Mouse (Mus musculus) lung, postnatal 0 days (tissue): ENCODE results near the gene Mbl1. TPM values are rescaled to one million over a fixed set of nuclear protein-coding genes. Genes with fewer than 3 reads are reported as not detected.
A peak's percentile ranks its signal among the peaks of the same experiment; 100 is the strongest.

Experiments
- ATAC-seq: fragments of 200-750 bp; cut with Nextera tagmentation; 2 replicates; pipeline ENCODE4 v1.8.0; 2017; ENCODE audit warnings: moderate library complexity
- DNase-seq: peaks from one replicate; pipeline ENCODE4 v3.0.0-alpha.2; 2016; ENCODE audit warnings: low spot score
- H3K27ac ChIP-seq: fragments of 300-500 bp; sonication (generic); 2 replicates; pipeline ENCODE4 v1.5.1; 2014; ENCODE audit warnings: antibody characterized with exemption, mild to moderate bottlenecking, low read length, mixed read lengths
- H3K27me3 ChIP-seq: fragments of 300-500 bp; sonication (generic); replicated peaks from 2 replicates; pipeline ENCODE4 v1.6.1; 2014; ENCODE audit warnings: low read length, mixed read lengths; ENCODE audit not compliant: insufficient read depth
- H3K36me3 ChIP-seq: fragments of 300-500 bp; sonication (generic); 2 replicates; pipeline ENCODE4 v1.6.1; 2014; ENCODE audit warnings: low read length, mixed read lengths; ENCODE audit not compliant: insufficient read depth
- H3K4me1 ChIP-seq: fragments of 300-500 bp; sonication (generic); 2 replicates; pipeline ENCODE4 v1.6.1; 2014; ENCODE audit warnings: antibody characterized with exemption, low read depth, low read length, mixed read lengths; ENCODE audit not compliant: insufficient read depth
- H3K4me2 ChIP-seq: fragments of 300-500 bp; sonication (generic); replicated peaks from 2 replicates; pipeline ENCODE4 v1.6.1; 2014; ENCODE audit warnings: low read depth, mild to moderate bottlenecking, low read length, moderate library complexity, mixed read lengths
- H3K4me3 ChIP-seq: fragments of 300-500 bp; sonication (generic); 2 replicates; pipeline ENCODE4 v1.5.1; 2014; ENCODE audit warnings: low read depth, low read length
- H3K9ac ChIP-seq: fragments of 300-500 bp; sonication (generic); replicated peaks from 2 replicates; pipeline ENCODE4 v1.6.1; 2014; ENCODE audit warnings: low read depth, mild to moderate bottlenecking
- H3K9me3 ChIP-seq: fragments of 300-500 bp; sonication (generic); 2 replicates; pipeline ENCODE4 v1.6.1; 2016; ENCODE audit warnings: low read length, mixed read lengths
- CTCF ChIP-seq: IDR thresholded peaks from 2 replicates; pipeline ENCODE4 v1.5.1; 2016; ENCODE audit warnings: antibody characterized with exemption, mild to moderate bottlenecking
- EP300 ChIP-seq: IDR thresholded peaks from 2 replicates; pipeline ENCODE4 v1.6.1; 2016; ENCODE audit warnings: antibody characterized with exemption, mild to moderate bottlenecking, control low read depth
- WGBS: fragments of 180-500 bp; shearing (Covaris S2); extraction: QIAGEN DNeasy Blood & Tissue Kit; methylation state at CpG from one replicate; pipeline ENCODE4 v1.1.7; 2014; 5-methylcytosine and 5-hydroxymethylcytosine counted together
- polyA plus RNA-seq: library from polyadenylated mRNA; unstranded; fragments of >200 nt; fragmentation: Nextera tagmentation; extraction: Ambion mirVana; gene quantifications from 2 replicates; pipeline ENCODE4 v1.2.1, GENCODE M21; 2015

The Mbl1 gene
- polyA plus RNA-seq, 1 experiment from 2014 or later: 1.3 TPM

GRCm38 (mm10) chr14:41147356-41147755 lies 3.9 kb upstream of the Mbl1 start:
- Histone ChIP-seq H3K27me3 (no peaks in the 10 kb centered on the region), H3K9me3 (no peaks in the 10 kb centered on the region), H3K27ac (peak overlapping the region; percentile 69), H3K4me2 (no peak overlapping the region), H3K9ac (no peak overlapping the region), H3K4me3 (no peak overlapping the region), H3K36me3 (no peaks in the 10 kb centered on the region), H3K4me1 (no peaks in the 10 kb centered on the region; the same call in 1 of the 2 replicates)
- no peak for TF ChIP-seq CTCF
- TF ChIP-seq EP300: no peak
- DNase-seq: peak; percentile 36
- ATAC-seq: peak; percentile 48
- 51% methylated on average over 2 of the region's 2 CpGs for WGBS

- no peak for DNase-seq
- 53% methylated on average over 4 of the region's 4 CpGs for WGBS
- no peak for ATAC-seq
These were observed 8.8 kb downstream of the Mbl1 start for GRCm38 (mm10) chr14:41160076-41160475.

GRCm38 (mm10) chr14:41160743-41161142 lies 9.5 kb downstream of the Mbl1 start:
- DNase-seq: no peak
- TF ChIP-seq CTCF (no peak), EP300 (no peak)
- no peaks in the 10 kb centered on the region for H3K36me3 ChIP-seq

More at GRCm38 (mm10) chr14:41160076-41160475, 8.8 kb downstream of the Mbl1 start:
- no peak overlapping the region for H3K9ac ChIP-seq
- no peak overlapping the region for H3K4me2 ChIP-seq
- no peaks in the 10 kb centered on the region for H3K4me1 ChIP-seq
- no peaks in the 10 kb centered on the region for H3K36me3 ChIP-seq
- TF ChIP-seq CTCF (no peak), EP300 (no peak)
- H3K27ac ChIP-seq: no peak overlapping the region
- no peaks in the 10 kb centered on the region for H3K9me3 ChIP-seq
- no peak overlapping the region for H3K4me3 ChIP-seq
- no peaks in the 10 kb centered on the region for H3K27me3 ChIP-seq

GRCm38 (mm10) chr14:41162663-41163062 lies 11.4 kb downstream of the Mbl1 start:
- H3K4me1 ChIP-seq: no peaks in the 10 kb centered on the region
- TF ChIP-seq EP300: no peak
- peak; percentile 84 for TF ChIP-seq CTCF
- peak; percentile 53 for DNase-seq
- peak; percentile 54 for ATAC-seq
- H3K4me2 ChIP-seq: no peak overlapping the region
- no peak overlapping the region for H3K4me3 ChIP-seq
- H3K36me3 ChIP-seq: no peaks in the 10 kb centered on the region
- H3K27ac ChIP-seq: no peak overlapping the region
- no peaks in the 10 kb centered on the region for H3K27me3 ChIP-seq
- no peaks in the 10 kb centered on the region for H3K9me3 ChIP-seq
- 18% methylated on average over 2 of the region's 2 CpGs for WGBS
- H3K9ac ChIP-seq: no peak overlapping the region

More at GRCm38 (mm10) chr14:41160743-41161142, 9.5 kb downstream of the Mbl1 start:
- Histone ChIP-seq H3K4me2 (no peak overlapping the region), H3K4me3 (no peak overlapping the region), H3K27me3 (no peaks in the 10 kb centered on the region), H3K27ac (no peak overlapping the region), H3K9me3 (no peaks in the 10 kb centered on the region), H3K4me1 (no peaks in the 10 kb centered on the region), H3K9ac (no peak overlapping the region)
- 0 out of 2 replicates have a peak, but pooled peaks have one; percentile 16 for ATAC-seq
- 14% methylated on average over 1 of the region's 1 CpGs for WGBS

GRCm38 (mm10) chr14:41167278-41167677 lies 16.0 kb downstream of the Mbl1 start:
- Histone ChIP-seq H3K9me3 (no peaks in the 10 kb centered on the region), H3K36me3 (no peaks in the 10 kb centered on the region), H3K27ac (peak overlapping the region; percentile 68; the same call in 1 of the 2 replicates), H3K4me2 (no peak overlapping the region), H3K9ac (no peak overlapping the region), H3K4me3 (no peak overlapping the region), H3K27me3 (no peaks in the 10 kb centered on the region), H3K4me1 (peaks cover 3% of the 10 kb centered on the region; the same call in 1 of the 2 replicates)
- TF ChIP-seq EP300 (peak; percentile 84), CTCF (no peak)
- 22% methylated on average over 5 of the region's 5 CpGs for WGBS
- peak; percentile 85 for DNase-seq
- peak; percentile 64 for ATAC-seq

- peaks cover 3% of the 10 kb centered on the region; the same call in 1 of the 2 replicates for H3K4me1 ChIP-seq
- DNase-seq: peak; percentile 68
- WGBS: 43% methylated on average over 1 of the region's 1 CpGs
- H3K4me2 ChIP-seq: no peak overlapping the region
- no peaks in the 10 kb centered on the region for H3K27me3 ChIP-seq
- peak; percentile 57 for ATAC-seq
- H3K4me3 ChIP-seq: no peak overlapping the region
- no peak overlapping the region for H3K9ac ChIP-seq
- no peak for TF ChIP-seq CTCF
- peak; percentile 80 for TF ChIP-seq EP300
- H3K9me3 ChIP-seq: no peaks in the 10 kb centered on the region
- peak overlapping the region; percentile 71; the same call in 1 of the 2 replicates for H3K27ac ChIP-seq
- H3K36me3 ChIP-seq: no peaks in the 10 kb centered on the region
These were observed 17.3 kb downstream of the Mbl1 start for GRCm38 (mm10) chr14:41168567-41168966.

- DNase-seq (peak; percentile 82), ATAC-seq (peak; percentile 73)
- Histone ChIP-seq H3K4me2 (no peak overlapping the region), H3K36me3 (no peaks in the 10 kb centered on the region), H3K9me3 (no peaks in the 10 kb centered on the region), H3K9ac (no peak overlapping the region), H3K4me1 (peaks cover 3% of the 10 kb centered on the region; the same call in 1 of the 2 replicates), H3K27me3 (no peaks in the 10 kb centered on the region), H3K27ac (peak overlapping the region; percentile 71; the same call in 1 of the 2 replicates), H3K4me3 (no peak overlapping the region)
- TF ChIP-seq EP300 (peak; percentile 91), CTCF (no peak)
- WGBS: 54% methylated on average over 2 of the region's 2 CpGs
These were observed 19.3 kb downstream of the Mbl1 start for GRCm38 (mm10) chr14:41170514-41170913.
